Mouse (Mus musculus) testis, postnatal 10 days (tissue): ENCODE data around the gene Cdkn1a.
A peak's percentile ranks its signal among the peaks of the same experiment; 100 is the strongest.
"Not testable (repeated sequence)": the region's sequence is repeated elsewhere in the genome, so short reads cannot be mapped to it uniquely, and the experiment has no call there.

Source experiments
- DNase-seq: peaks from one replicate; pipeline ENCODE4 v3.0.0; 2021; ENCODE audit warnings: low spot score

The Cdkn1a gene

DNA sequence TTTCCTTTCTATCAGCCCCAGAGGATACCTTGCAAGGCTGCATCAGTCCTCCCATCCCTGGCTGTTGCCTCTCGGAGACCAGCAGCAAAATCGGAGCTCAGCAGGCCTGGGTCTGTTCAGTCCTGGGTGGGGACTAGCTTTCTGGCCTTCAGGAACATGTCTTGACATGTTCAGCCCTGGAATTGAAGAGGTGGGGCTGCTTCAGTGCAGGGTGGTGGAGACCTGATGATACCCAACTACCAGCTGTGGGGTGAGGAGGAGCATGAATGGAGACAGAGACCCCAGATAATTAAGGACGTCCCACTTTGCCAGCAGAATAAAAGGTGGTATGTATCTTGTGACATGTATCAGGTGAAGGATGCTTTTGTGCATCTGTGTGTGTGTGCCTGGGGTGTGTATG is at the start of gene Cdkn1a:
Gene Cdkn1a (plus strand): TSS at position 201 of the 400 bp plus-strand sequence.
- peak; percentile 30 for DNase-seq

DNA sequence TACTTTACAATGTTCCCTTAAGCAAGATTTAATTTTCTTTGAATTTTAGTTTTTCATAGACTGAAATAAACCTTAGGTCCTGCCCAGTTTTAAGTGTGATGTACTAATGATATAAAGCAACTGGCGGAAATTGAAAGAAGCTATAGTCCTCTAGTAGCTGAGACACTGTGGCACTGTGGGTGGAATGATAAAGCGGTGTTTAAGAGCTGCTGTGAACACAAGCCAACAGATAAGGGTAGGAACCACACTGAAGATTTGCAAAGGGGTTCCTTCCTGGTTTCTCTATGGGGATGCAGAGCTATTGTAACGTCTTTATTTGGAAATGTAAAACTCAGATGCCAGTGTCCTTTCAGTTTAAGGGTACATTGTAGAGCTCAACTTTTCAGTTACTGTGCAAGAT is 49.1 kb upstream of the Cdkn1a start:
- not testable (repeated sequence) for DNase-seq

DNA sequence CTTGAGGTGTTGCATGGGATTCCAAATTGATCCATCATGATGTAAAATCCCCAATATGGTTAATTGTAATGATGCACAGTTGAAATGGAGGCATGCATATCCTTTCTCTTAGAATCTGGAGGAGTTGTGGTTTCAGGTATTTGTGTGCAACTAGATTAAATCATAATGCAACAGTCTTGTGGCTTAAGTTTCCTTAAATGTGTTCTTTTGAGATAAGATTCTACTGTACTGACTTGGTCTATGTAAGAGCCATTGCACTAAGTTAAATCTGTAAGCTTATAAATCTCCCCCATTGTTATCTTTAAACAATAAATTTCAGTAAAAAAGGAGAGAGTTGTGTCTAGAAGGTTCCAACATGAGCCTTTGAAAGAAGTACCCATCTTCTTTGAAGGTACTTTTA is 48.2 kb upstream of the Cdkn1a start:
- no peak for DNase-seq

DNA sequence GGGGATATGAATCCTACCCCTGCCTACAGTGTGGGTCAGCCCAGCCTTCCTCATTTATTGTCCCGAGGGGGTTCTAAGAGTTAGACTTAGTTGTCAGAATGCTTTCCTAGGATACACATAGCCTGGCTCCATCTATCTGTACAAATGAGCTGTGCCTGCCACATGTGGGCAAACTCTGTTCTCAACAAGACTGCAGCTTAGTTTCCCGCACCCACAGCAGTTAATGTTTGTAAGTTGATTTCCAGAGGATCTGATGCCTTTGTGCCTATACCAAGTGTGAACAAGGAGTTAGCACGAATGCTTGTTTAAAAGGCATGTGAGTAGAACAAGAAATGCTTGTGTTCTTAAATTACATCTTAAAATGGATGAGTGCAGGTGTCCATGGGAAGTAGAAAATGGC is 47.2 kb upstream of the Cdkn1a start:
- DNase-seq: no peak

DNA sequence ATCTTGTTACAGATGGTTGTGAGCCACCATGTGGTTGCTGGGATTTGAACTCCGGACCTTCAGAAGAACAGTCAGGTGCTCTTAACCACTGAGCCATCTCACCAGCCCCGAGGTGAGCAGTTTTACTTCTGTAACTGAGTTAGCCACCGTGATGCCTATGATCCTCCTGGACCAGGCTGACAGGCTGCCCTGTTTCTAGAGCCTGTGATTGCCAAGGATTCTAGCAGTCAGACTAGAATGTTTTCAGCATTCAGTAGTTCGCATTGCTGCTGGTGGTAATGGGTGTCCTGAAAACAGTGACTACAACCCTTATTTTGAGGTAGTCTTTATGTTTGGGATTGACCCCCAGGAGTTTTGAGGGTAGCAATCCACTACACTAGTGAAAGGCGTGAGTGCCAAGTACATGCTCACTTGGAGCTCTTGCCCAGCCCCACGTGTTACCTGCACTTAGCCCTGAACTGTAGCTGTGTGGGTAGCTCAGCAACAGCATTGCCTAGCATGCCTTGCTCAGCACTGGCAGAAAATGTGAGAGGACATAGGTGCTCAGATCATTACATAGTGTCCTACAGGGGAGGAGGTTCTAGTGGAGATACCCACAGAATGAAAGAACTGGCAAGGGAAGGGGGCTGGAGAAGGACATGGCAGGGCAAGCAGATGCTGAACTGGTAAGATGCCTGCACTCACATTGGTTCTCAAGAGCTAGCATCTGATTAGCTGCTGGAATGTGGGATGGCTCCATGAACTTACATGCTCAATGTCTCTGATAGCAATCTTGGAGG is 46.4 kb upstream of the Cdkn1a start:
- no peak for DNase-seq

DNA sequence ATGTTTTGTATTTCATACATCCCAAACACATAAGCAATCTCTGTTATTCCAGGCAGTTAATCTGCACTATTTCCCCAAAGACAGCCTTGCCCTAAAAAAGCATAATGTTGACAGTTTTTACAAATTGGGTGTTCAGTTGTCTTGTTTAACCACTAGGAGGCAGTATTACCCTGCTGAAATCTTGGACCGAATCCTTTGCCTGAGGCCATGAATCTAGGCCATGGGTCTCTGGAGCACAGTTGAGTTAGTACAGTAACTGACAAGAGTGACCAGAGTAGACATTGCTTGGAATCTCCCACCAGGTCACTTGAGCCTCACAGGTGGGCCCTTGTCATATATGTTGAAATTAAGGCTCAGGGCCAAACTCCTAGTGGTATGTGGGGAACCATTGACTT is 45.9 kb upstream of the Cdkn1a start:
- DNase-seq: no peak

DNA sequence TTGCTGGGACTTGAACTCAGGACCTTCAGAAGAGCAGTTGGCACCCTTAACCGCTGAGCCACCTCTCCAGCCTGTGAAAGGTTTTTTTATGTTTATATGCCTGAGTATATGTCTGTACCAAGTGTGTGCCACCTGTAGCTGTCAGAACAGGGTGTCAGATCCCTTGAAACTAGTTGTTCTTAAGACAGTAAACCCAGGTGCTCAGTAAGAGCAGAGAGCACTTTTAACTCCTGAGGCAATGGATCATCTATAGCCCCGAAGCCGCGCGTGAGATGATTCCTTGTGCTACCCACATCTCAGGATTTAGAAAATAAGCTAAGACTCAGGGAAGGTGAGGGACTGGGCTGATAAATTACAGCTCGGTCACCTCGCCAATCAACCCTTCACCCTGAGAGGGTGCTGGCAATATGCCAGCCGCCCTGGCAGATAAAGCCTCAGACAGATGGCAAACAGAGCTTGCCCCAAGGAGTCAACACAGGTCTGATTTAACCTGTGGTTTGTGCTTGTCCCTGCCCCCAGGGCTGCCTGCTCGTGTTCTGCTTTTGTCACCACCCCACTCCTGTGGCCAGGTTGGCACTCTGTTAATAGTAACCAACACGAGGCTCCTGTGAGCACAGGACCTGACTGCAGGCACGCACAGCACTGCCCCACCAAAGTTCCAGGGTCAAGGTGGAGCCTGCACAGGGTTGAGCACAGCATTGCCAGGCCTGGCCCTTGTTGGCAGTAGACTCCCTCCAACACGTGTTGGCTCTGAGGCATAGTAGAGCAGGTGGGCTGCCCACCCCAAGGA is 44.8 kb upstream of the Cdkn1a start:
- DNase-seq: peak; percentile 62

DNA sequence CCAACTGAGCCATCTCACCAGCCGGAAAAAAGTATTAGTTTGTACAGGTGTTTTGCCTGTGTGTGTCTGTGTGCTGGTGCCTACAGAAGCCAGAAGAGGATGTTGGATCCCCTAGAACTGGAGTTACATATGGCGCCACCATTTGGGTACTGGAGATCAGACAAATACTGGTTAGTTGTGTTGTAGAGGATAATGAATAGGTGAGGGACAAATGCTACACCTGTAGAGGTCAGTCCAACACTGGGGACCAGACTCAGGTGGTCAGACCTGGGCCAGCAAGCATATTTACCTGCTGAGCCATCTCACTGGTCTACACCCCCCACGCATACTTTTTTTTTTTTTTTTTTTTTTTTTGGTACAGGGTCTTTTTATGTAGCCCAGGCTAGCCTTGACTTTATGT is 43.9 kb upstream of the Cdkn1a start:
- no peak for DNase-seq

DNA sequence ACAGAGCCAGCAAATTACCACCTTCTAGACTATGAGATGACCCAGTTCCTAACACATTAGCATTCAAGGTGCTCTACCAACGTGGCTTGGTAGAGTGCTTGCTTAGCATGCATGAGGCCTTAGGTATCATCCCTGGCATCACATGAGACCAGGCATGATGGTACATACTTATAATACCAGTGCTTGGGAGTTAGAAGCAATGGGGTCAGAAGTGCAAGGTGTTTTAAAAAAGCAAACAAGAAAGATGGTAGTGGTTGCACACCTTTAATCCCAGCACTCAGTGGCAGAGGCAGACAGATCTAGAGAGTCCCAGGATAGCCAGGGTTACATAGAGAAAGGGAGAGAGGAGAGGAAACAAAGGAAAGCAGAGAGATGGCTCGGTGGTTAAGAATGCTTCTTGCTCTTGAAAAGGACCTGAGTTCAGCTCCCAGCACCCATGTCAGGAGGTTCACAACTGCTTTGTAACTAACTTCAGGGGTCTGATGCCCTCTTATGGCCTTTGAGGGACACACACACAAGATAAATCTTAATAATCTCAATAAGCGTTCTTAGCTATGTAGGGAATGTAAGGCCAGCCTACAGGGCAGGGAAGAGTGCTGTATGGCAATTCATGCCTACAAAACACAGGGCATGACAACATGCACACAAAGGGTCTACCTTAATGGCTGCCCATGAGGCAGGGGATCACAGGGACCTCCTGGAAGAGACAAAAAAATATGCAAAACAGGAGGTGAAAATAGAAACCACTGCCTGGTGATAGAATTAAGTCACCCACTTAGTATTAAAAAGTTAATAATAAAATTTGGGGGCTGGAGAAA is 42.9 kb upstream of the Cdkn1a start:
- DNase-seq: no peak

DNA sequence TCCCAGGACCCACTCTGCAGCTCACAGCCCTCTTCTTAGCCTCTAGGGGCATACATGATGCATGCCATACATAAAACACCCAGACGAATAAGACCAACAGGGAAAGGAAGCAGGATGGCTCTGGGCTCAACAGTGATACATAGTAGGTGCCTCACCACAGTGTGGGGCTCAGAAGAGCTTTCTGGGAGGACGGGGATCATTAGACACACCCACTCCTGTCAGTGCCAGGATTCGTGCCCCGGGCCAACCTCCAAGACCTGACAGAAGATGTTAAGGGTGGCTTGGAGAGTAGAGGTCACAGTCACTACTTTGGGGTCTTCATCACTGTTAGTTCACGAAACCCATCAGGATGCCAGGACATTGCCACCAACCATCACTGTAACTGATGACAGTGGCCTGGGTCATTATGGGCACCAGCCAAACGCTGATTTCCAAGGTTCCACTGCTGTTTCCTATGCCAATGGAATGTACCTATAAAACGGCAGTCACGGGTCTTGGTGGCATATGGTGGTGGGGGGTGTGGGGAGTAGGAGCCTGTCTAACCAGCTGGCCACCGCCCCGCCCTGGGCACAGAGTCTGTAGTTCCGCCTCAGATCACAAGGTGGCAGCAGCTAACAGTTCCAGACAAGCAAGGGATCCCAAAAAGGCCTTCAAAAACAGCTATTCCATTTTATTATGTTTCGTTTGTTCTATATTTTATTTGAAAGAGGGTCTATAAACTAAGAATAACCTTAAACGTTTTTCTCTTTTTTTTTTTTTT is 41.8 kb upstream of the Cdkn1a start:
- DNase-seq: peak; percentile 91

DNA sequence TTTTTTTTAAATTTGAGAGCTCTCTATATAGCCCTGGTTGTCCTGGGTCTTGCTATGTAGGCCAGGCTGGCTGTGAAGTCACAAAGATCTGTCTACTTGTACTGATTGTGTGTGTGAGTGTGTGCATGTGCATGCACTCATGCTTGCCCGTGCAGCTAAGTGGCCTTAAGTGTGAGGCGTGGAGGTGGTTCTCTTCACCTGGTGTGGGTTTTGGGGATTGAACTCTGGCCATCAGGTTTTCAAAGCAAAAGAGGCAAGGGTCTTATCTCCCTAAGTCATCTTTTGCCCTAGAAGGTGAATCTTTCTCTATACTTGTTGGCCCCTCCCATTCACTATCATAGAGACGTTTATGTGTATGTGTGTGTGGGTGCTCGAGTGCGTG is 41.3 kb upstream of the Cdkn1a start:
- no peak for DNase-seq

DNA sequence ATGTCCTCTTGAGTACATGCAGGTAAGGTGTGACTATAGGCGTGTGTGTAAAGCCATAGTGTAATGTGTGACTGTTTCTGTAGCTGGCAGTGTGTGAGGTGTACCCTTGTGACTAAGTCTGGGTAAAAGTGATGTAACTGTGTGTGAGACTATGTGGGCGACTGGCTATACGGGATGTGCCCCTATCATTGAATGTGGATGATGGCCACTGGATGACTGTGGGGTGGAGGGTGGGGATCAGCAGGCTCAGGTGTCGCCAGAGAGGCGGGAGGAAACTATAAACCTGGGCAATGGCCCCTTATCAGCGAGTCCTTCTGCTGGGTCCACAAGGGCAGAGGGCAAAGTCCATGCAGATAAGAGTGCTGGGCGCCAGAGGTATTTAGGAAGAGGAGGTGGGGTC is 40.9 kb upstream of the Cdkn1a start:
- no peak for DNase-seq

DNA sequence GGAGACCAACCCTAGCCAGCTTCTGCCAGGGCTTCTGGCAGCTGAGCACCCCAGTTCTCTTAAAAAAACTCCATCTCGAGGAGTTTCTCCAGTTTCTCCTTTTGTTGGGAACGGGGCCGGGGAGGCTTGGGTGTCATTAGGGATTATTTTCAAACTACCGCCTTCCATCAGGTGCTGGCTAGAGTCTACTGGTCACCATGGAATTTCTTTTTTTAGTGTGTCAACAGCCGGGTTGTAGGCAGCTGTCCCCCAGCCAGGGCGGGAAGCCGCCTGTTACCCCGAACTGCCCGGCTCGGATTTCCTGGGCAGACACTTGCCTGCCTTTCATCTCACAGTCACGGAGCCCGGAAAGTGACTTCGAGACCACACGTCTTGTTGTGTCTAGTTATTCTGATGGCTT is 40.0 kb upstream of the Cdkn1a start:
- no peak for DNase-seq

DNA sequence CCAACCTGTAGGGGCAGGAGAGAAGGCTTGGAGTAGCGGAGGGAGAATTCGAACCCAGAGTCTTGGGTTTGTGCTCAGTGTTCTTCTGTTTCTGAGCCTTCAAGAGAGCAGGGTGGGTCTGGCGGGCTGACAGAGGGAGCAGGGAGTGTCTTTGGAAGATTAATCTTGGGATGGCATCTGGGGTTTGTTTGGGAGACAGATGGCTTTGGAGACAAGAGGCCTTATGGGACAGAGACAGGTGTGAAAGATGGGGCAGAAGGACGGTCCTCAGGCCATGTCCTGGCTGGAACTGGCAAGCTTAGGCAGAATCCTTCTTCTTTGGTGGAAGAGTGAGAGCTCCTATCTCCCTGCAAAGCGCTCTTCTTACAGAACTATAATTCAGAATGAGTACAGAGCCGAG is 37.7 kb upstream of the Cdkn1a start:
- no peak for DNase-seq

DNA sequence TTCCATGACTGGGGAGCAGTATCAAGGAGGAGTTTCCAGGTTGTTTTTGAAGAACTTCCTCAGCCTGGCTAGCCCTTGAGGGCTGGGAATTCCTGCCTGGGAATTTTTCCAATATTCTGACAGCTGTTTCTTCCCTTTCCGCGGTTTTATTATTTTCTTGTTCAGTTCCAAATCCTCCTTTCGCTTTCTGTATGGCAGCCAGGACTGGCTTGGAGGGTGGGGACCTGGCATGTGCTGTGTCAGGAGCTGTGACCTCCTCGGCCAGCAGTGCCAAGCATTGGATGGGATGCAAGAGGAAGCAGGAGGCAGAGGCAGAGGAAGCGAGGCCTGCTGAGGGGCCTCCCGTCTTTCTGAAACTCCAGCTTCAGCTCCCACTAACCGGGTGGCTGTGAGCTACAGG is 36.9 kb upstream of the Cdkn1a start:
- peak; percentile 58 for DNase-seq

DNA sequence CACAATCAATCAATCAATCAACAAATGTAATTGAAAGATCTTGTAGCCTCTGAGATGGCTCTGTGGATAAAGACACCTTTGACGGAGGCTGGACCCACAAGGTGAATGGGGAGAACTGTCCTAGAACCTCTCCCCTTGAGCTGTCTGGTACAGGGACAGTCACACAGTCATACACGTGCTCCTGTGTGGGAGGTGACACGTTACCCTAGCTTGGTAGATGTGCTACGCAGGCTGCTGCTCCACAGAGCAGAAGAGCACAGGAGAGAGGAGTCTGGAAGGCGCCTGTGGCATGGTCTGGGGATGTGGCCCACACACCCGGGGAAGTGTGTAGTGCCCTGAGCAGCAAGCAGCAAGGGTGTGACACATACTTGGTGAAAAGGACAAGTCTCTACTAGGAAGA is 36.3 kb upstream of the Cdkn1a start:
- no peak for DNase-seq

DNA sequence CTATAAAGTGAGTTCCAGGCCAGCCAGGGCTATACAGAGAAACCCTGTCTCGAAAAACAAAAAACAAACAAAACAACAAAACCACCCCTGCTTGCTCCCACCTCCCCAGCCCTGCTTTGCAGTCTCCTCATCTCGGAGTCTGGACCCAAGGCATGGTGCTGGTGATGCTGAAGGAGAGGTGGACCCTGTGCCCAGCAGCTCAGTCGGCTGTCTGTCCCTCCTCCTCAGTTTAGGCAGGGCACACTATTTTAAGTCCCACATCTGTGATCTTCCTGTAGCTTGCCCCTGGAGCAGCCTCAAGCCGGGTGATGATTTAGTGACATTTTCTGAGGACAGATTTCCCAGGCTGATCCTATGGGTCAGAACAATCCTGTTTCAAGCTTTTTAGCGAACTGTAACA is 35.2 kb upstream of the Cdkn1a start:
- DNase-seq: no peak

DNA sequence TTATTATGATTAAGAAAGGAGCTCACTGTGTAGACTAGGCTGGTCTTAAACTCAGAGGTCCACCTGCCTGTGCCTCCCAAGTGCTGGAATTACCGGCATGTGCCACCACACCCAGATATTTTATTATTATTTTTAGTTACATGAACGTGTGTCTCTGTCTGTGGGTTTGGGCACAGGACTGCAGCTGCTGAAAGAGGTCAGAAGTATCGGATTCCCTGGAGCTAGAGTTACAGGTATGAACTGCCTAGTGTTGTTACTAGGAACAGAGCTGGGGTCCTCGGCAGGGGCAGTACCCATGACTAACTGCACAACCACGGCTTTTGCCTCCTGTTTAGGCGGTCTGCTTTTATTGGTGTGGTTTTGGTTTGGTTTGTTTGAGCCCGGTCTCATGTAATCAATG is 34.6 kb upstream of the Cdkn1a start:
- DNase-seq: no peak

DNA sequence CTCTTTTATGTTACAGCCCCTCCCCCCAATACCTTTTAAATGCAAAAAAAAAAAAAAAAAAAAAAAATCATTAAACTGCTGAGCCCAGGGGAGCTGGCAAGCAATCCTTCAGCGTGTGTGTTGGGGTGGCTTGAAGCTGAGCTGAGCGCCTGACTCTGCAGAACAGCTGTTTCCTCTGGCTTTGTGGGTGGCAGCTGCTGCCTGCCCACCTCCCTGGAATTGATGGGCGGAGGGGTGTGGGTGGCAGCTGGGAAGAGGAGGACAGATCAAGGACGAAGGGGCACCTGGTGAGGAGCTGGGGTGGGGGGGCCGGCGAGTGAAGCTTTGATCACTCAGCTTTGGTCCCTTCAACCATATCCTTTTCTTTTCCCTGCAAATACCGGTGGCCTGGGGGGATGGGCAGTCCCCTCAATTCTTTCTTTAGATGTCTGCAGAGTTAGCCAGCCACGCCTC is 34.1 kb upstream of the Cdkn1a start:
- DNase-seq: peak; percentile 57

DNA sequence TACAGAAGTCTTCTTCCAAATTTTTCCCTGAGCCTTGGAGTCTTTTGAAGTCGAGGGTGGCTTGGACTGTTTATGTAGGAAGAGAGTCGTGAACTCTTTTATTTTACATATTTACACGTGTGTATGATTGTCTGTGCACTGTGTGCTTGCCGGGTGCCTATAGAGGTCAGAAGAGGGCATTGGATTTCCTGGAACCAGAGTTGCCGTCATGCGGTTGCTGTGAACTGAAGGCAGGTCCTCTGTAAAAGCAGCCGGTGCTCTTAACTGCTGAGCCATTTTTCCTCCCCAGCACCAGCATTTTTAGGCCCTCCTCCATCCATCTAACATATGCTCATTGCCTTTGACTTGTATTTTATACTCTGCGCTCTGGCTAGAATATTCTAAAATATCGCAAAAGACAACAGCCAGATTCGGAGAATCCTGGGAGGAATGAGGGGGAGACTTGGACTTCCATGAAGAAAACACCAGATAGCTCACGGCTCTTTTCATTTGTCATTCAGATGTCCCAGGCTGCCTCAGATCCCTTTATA is 33.4 kb upstream of the Cdkn1a start:
- DNase-seq: no peak

DNA sequence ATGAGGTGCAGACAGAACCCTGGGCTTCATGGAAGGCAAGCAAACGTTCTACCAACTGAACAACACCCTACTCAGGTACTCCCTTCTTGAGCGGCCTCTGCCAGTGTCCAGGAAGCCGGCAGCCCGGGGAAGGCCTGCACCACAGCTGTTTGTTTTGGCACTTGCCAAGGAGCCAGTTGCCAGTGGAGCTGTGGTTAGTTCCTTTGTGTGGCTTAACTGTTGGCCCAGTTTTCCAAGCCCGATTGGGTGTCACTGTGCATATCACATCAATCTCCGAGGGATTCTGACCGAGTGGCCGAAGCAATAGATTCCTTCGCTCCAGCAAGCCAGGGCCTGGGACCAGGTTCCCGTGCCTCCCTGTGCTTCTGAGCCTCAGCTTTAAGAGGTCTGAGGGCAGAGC is 32.8 kb upstream of the Cdkn1a start:
- DNase-seq: no peak

DNA sequence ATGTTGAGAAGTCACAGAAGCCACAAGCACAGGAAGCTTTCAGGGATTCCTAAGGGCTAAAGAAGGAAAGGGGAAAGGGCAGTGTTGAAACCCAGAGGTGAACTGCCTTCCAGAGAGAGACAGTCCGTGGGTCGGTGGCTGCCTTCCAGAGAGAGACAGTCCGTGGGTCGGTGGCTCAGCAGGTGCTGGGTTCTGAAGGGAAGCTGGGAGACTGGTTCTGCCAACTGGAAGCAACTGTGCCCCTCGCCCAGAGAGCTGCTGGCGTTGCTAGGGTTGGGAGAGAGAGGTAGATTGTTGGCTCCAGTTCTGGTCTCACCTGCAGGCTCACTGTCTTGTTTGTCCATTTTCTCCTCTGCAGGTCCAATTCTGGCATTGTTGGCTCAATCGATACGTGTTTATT is 32.3 kb upstream of the Cdkn1a start:
- no peak for DNase-seq
